Mouse (Mus musculus) neural tube, embryonic 13.5 days (tissue): ENCODE measurements around the gene Zfp593. TPM values are rescaled to one million over a fixed set of nuclear protein-coding genes. Genes with fewer than 3 reads are reported as not detected.

Experiments used
- ATAC-seq: fragments of 200-750 bp; cut with Nextera tagmentation; 2 replicates; pipeline ENCODE4 v1.8.0; 2017; ENCODE audit warnings: low read depth, mild to moderate bottlenecking, moderate TSS enrichment, moderate library complexity
- H3K27ac ChIP-seq: fragments of 300-500 bp; sonication (generic); replicated peaks from 2 replicates; pipeline ENCODE4 v1.5.1; 2015; ENCODE audit warnings: moderate library complexity, mild to moderate bottlenecking, inconsistent platforms
- H3K27me3 ChIP-seq: fragments of 300-500 bp; sonication (generic); 2 replicates; pipeline ENCODE4 v1.6.1; 2015; ENCODE audit warnings: mild to moderate bottlenecking, inconsistent platforms
- H3K36me3 ChIP-seq: fragments of 300-500 bp; sonication (generic); 2 replicates; pipeline ENCODE4 v1.6.1; 2015; ENCODE audit warnings: mild to moderate bottlenecking, inconsistent platforms
- H3K4me1 ChIP-seq: fragments of 300-500 bp; sonication (generic); replicated peaks from 2 replicates; pipeline ENCODE4 v1.6.1; 2015; ENCODE audit warnings: inconsistent platforms
- H3K4me2 ChIP-seq: fragments of 300-500 bp; sonication (generic); 2 replicates; pipeline ENCODE4 v1.6.1; 2015; ENCODE audit warnings: inconsistent platforms, mild to moderate bottlenecking, moderate library complexity
- H3K4me3 ChIP-seq: fragments of 300-500 bp; sonication (generic); 2 replicates; pipeline ENCODE4 v1.5.1; 2015; ENCODE audit warnings: mild to moderate bottlenecking, inconsistent platforms
- H3K9ac ChIP-seq: fragments of 300-500 bp; sonication (generic); 2 replicates; pipeline ENCODE4 v1.6.1; 2015; ENCODE audit warnings: moderate library complexity, mild to moderate bottlenecking, inconsistent platforms
- H3K9me3 ChIP-seq: fragments of 300-500 bp; sonication (generic); 2 replicates; pipeline ENCODE4 v1.6.1; 2016; ENCODE audit warnings: inconsistent platforms
- WGBS: fragments of 180-500 bp; shearing (Covaris S2); methylation state at CpG from one replicate; pipeline ENCODE4 v1.1.7; 2015; 5-methylcytosine and 5-hydroxymethylcytosine counted together
- polyA plus RNA-seq: library from polyadenylated mRNA; unstranded; fragments of >200 nt; fragmentation: Nextera tagmentation; extraction: Ambion mirVana; gene quantifications from 2 replicates; pipeline ENCODE4 v1.2.1, GENCODE M21; 2015

Gene Zfp593
- polyA plus RNA-seq, 1 experiment from 2014 or later, result 15.7 TPM

DNA sequence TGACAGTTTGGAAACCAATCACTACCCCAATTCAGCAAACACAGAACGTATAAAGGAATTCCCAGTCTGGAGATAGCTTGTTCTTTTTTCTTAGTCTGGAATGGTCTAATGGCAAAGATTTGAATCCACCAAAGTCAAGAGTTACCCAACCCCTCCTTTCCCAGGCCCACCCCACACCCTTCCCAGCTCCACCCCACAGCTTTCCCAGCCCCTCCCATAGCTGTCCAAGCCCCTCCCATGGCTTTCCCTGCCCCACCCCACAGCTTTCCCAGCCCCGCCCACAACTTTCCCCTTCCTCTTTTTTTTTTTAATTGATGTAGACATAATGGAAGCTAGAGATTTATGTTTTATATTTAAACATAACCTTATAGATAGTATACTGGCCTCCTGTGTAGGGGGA, 46.0 kb downstream of the Zfp593 start:
- 76% methylated on average over 2 of the region's 2 CpGs for WGBS
- H3K9ac ChIP-seq, result no peak overlapping the region
- no peaks in the 10 kb centered on the region for H3K4me1 ChIP-seq
- H3K27me3 ChIP-seq, result no peaks in the 10 kb centered on the region
- no peaks in the 10 kb centered on the region for H3K36me3 ChIP-seq
- H3K4me2 ChIP-seq, result no peak overlapping the region
- H3K4me3 ChIP-seq, result no peak overlapping the region
- no peaks in the 10 kb centered on the region for H3K9me3 ChIP-seq
- ATAC-seq, result no peak
- H3K27ac ChIP-seq, result no peak overlapping the region

Other genes starting within 250 kb of the Zfp593 start
- 41.0 and 44.3 TPM in 2 replicates for gene Dhdds, start 244.7 kb downstream of the Zfp593 start, polyA plus RNA-seq
- gene Lin28a, start 226.8 kb downstream of the Zfp593 start, polyA plus RNA-seq, result 0.17 and 0.32 TPM in 2 replicates
- not detected in 2 replicates for gene Zfp683, start 191.8 kb downstream of the Zfp593 start, polyA plus RNA-seq
- 1.3 and 1.7 TPM in 2 replicates for gene Crybg2, start 184.8 kb downstream of the Zfp593 start, polyA plus RNA-seq
- 3.1 and 5.1 TPM in 2 replicates for gene Cd52, start 150.5 kb downstream of the Zfp593 start, polyA plus RNA-seq
- 10.3 and 10.4 TPM in 2 replicates for gene Ubxn11, start 143.0 kb downstream of the Zfp593 start, polyA plus RNA-seq
- 384 and 425 TPM in 2 replicates for gene Sh3bgrl3, start 116.8 kb downstream of the Zfp593 start, polyA plus RNA-seq
- gene Cep85, start 58.5 kb downstream of the Zfp593 start, polyA plus RNA-seq, result 21.2 and 22.6 TPM in 2 replicates
- not detected in 2 replicates for gene Gm7534, start 42.6 kb downstream of the Zfp593 start, polyA plus RNA-seq
- not detected in 2 replicates for gene Catsper4, start 18.2 kb downstream of the Zfp593 start, polyA plus RNA-seq
- 0.29 TPM in 1 of 2 replicates, not detected in the other for gene Cnksr1, start 7.2 kb downstream of the Zfp593 start, polyA plus RNA-seq
- gene E130218I03Rik, start 1.9 kb downstream of the Zfp593 start, polyA plus RNA-seq, result 0.47 TPM in 1 of 2 replicates, not detected in the other
- not detected in 2 replicates for gene Gm30191, start 1.3 kb upstream of the Zfp593 start, polyA plus RNA-seq
- gene Grrp1, start 8.5 kb upstream of the Zfp593 start, polyA plus RNA-seq, result 10.4 and 11.3 TPM in 2 replicates
- 31.6 and 35.5 TPM in 2 replicates for gene Pdik1l, start 42.3 kb upstream of the Zfp593 start, polyA plus RNA-seq
- 0.88 and 1.6 TPM in 2 replicates for gene Trim63, start 69.5 kb upstream of the Zfp593 start, polyA plus RNA-seq
- 0.15 and 0.22 TPM in 2 replicates for gene Slc30a2, start 97.6 kb upstream of the Zfp593 start, polyA plus RNA-seq
- gene Extl1, start 138.3 kb upstream of the Zfp593 start, polyA plus RNA-seq, result 0.66 and 0.73 TPM in 2 replicates
- 7.4 and 8.0 TPM in 2 replicates for gene Pafah2, start 150.7 kb upstream of the Zfp593 start, polyA plus RNA-seq
- 6,082 and 6,118 TPM in 2 replicates for gene Stmn1, start 222.7 kb upstream of the Zfp593 start, polyA plus RNA-seq